Mouse (Mus musculus): ENCODE data around the gene Zeb2.

DNA sequence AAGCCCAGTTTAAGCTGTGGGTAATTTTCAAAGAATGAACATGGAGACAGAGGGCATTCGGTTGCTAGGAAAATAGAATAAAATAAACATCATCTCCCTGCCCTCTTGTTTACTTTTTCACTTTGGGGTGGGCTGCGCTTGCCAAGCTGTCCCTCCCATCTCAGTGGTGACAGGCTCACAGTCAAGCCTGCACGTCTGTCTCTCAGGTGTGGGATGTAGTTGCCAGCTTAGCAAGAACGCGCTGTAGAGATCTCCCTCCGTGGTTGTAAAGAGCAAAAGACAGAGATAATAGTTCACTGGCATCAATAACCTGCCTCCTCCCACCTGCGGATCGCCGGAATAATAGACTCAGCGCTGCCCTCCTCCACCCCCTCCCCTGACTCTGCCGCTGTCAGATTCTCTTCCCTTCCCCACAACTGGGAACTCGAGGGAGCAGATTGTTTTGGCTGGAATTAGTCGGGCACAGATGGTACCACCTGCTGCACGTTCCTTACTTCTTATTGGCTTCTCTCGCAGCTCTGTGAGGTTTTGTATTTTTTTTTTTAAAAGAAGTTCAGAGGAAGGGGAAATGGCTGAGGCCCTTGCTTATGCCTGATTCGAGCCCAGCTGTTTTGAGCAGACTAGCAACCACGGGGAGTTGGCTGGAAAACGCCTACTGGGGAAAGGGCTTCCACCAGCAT is 138.0 kb downstream of the Zeb2 start:
- TF ChIP-seq CTCF (IDR thresholded peaks at IDR 0.05; ENCODE audit: low read depth) (no peak), EP300 (IDR thresholded peaks at IDR 0.05; ENCODE audit: low read depth) (no peak)
